Mouse (Mus musculus): Measurements from ENCODE around the gene Slc17a2.
A peak's percentile ranks its signal among the peaks of the same experiment; 100 is the strongest.
"Not testable (repeated sequence)": the region's sequence is repeated elsewhere in the genome, so short reads cannot be mapped to it uniquely, and the experiment has no call there.

Gene Slc17a2

DNA sequence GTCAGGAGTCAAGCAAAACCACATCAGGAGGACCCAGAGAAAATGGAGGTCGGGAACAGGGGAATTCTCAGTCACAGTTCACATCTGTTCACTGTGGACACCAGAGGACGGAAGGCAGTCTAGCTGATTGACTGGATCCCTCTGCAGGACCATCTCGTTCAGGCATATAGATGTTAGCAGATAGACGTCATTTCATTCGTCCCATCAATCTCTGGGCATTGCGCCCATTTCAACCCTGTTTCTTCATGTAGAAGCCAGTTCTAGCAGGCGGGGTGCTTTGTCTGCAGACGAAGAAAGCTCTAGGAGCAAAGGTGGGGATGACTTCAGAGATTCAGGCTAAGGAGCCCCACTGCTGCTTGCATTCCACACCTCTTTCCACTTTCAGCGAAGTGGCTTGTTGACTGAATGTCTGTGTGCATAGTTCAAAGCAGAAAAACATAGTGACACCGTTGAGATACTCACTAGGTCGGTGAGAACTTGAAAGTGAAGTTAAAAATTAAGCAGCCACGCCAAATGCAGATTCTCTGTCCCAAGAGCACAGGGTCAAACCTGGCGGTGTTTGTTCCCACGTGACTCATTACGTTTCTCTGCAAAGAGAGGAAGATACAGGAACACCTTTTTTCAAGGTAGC, at the start of gene Slc17a2:
Gene Slc17a2, plus strand, starts transcription at position 572 of the 631 bp plus-strand sequence.
- no peak for DNase-seq (ENCODE audit: low spot score)

DNA sequence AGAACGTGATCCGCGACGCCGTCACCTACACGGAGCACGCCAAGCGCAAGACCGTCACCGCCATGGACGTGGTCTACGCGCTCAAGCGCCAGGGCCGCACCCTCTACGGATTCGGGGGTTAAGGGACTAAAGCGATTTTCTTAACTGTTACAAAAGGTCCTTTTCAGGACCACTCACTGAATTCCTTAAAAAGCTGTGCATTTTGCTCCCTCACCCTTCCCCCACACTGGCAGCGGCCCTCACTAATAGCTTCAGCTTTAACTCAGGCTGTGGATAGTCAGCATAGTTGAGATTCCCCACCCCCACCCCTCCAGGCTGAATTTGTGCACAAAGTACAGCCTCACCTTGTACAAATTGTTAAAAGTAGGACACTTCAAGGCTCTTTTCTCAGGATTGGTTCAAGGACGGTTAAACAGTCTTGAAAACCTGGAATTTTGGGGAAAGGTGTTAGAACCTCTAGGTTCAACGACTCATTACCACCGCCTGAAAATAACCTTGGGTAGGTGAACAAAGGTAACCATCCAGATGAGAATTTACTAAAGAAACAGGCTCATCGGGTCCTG, 49.5 kb upstream of the Slc17a2 start:
- no peak for DNase-seq (ENCODE audit: low spot score)

DNA sequence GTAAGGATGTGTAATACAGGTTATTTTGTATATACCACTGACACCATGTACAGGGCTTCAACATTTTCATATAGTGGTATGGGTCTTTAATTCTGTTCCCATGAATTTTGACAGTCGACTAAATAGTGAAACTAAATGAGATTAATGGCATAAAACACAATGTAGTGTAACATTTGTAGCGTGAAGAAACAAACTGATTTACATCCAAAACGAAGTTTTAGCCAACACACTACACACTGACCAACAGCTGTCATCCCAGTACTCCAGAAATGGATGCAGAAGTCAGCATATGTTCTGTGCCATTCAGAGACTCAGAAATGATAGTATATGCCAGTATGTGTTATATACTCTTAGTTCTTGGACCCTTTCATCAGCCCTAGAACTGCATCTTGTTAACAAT, 48.9 kb upstream of the Slc17a2 start:
- DNase-seq (ENCODE audit: low spot score): no peak

DNA sequence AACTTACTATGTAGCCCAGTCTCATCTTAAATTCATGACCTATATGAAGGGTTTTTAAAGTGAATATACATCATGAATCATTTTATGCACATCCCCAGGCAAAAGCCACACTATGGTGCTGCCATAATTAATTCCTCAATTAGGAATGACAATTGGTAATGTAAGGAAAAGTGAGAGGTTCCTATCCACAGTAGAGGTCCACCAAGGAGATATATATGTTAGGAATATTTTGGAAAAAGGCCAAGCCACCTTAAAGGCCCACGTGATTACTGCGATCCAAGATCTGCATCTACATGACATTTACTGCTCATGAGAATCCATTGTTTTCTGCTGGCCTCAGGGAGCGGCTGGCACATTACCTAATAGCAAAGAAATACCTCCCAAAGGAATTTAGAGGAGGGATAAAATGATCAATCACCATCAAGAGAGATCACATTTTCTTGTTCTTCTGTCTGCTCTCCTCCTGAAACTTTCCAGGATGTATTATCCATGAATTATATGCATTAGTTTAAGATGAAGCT, 47.5 kb upstream of the Slc17a2 start:
- no peak for DNase-seq (ENCODE audit: low spot score)

DNA sequence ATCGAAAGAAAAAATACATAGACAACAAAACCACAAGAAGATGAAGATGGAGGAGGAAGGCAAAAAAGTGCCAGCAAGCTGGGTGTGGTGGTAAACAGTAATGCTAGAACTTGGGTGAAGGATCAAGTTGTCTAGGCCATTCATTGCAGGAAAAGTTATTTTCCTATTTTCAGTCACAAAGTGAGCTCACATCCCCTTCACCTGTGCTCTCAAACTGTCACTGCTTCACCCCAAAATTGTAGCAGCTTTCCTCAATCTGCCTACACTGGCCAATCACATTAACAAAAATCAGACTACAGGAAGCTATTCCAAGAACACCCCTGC, 46.9 kb upstream of the Slc17a2 start:
- no peak for DNase-seq (ENCODE audit: low spot score)

DNA sequence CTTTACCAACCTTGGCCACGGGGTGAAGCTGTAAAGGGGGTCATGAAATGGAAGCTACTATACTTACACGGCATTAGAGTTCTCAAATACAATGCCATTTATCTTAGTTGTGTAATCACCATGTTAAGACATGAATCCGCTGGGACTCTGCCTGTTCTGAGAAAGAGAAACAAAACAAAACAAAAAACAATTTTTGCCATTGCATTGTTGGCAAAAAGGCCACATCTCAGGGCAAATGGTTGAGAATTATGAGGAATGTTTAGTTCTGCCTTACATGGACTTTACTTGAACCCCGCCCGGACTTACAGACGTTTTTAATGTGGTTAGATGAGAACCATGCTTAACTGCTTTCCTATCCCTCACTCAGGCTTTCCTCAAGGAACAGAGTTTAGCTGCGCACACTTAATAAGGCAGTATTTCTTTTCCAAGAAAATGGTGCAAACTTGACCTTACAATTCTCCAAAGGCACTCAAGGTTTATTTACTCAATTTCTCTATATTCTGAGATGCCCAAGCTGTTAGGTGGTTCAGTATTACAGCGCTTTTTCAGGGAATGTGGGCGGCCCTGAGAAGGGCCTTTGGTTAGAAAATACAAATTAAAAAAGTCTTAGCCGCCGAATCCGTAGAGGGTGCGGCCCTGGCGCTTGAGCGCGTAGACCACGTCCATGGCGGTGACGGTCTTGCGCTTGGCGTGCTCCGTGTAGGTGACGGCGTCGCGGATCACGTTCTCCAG, 46.4 kb upstream of the Slc17a2 start:
- no peak for DNase-seq (ENCODE audit: low spot score)

DNA sequence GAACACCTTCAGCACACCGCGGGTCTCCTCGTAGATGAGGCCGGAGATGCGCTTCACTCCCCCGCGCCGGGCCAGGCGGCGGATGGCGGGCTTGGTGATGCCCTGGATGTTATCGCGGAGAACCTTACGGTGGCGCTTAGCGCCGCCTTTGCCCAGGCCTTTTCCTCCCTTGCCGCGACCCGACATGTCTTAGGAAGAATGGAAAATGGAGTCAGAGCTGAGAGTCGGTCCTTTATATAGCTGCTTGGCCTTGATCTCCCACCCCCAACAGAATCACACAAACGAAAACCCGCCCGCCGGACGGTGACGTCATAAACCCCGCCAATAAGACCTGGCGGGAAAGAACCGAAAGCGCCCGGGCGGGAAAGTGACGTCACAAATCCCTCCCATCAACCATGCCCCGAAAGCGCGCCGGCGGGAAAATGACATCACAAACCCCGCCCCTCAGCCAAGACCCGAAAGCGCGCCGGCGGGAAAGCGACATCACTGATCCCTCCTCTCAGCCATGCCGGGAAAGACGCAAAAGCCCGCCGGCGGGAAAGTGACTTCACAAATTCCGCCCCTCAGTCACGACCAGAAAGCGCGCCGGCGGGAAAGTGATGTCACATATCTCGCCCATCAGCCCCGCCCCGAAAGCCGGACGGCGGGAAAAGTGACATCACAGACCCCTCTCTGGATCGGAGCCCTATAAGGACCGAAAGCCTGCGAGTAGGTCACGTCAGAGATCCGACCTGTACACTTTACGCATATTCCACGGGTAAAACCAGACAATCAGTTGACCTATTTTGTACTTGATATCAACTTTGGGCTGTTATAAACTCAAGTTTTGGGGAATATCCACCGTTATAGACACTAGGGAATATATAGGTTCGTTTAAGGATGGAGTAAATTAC, 45.6 kb upstream of the Slc17a2 start, which contains the start of gene Hist1h4a:
Gene Hist1h4a, minus strand, starts transcription at position 259 of the 893 bp plus-strand sequence.
- DNase-seq (ENCODE audit: low spot score): peak; percentile 99

DNA sequence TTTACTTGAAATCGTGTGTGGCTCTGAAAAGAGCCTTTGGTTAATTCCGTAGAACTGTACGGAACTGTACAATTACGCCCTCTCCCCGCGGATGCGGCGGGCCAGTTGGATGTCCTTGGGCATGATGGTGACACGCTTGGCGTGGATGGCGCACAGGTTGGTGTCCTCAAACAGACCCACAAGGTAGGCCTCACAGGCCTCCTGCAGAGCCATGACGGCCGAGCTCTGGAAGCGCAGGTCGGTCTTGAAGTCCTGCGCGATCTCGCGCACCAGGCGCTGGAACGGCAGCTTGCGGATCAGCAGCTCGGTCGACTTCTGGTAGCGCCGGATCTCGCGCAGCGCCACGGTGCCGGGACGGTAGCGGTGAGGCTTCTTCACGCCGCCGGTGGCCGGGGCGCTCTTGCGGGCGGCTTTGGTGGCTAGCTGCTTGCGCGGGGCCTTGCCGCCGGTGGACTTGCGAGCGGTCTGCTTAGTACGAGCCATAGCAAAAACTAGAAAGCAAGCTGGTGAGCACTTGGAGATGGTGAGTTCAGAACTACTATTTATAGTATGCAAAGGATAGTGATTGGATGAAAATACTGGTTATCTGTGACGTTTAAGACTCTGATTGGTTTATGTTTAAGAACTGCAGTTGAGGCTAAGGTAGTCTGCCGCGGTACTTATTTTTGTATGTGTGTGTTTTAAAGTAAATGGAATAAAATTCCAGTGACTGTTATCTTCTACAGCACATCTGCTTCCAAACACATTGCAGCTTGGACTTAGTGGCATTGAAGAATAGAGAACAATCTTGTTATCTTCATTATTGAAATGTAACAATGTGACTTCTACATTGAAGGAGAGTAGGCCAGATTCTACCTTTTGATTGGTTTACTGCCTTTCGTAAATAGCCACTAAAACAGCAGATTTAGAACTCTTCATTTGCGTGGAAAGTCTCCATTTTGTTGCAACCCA, 44.6 kb upstream of the Slc17a2 start, which contains the start of gene Hist1h3a:
Gene Hist1h3a, minus strand, starts transcription at position 516 of the 951 bp plus-strand sequence.
- not testable (repeated sequence) for DNase-seq (ENCODE audit: low spot score)

DNA sequence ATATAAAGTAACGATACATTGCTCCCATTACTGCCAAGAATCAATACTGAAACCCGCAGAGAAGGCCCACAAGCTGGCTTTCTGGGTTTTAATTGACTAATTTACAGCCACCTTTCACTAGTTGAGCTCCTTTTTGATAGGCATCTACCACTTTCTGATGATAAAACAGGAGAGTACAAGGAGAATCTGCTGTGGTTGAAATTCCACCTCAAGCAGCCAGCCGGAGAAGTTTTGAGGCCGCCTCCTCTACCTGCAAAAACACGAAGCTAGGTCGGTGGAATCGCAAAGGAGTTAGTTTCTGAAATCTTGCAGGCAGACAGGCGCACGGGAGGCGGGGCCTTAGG, 43.6 kb upstream of the Slc17a2 start:
- DNase-seq (ENCODE audit: low spot score): peak; percentile 89

DNA sequence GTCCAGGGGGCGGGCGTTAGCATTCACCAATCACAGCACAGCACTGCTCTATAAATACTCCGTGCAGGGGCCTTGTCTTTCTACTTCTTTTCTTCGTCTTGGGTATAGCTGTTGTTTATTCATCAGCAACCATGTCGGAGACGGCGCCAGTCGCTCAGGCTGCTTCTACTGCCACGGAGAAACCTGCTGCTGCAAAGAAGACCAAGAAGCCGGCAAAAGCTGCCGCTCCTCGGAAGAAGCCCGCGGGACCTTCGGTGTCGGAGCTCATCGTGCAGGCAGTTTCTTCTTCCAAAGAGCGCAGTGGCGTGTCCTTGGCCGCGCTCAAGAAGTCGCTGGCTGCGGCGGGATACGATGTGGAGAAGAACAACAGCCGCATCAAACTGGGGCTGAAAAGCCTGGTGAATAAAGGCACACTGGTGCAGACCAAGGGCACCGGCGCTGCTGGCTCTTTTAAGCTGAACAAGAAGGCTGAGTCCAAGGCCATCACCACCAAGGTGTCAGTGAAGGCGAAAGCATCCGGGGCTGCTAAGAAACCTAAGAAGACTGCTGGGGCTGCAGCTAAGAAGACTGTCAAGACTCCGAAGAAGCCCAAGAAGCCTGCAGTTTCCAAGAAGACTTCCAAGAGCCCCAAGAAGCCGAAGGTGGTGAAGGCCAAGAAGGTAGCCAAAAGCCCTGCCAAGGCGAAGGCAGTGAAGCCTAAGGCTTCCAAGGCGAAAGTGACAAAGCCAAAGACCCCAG, 43.0 kb upstream of the Slc17a2 start, which contains the start of gene Hist1h1a:
Gene Hist1h1a, plus strand, starts transcription at position 81 of the 738 bp plus-strand sequence.
- DNase-seq (ENCODE audit: low spot score): no peak

DNA sequence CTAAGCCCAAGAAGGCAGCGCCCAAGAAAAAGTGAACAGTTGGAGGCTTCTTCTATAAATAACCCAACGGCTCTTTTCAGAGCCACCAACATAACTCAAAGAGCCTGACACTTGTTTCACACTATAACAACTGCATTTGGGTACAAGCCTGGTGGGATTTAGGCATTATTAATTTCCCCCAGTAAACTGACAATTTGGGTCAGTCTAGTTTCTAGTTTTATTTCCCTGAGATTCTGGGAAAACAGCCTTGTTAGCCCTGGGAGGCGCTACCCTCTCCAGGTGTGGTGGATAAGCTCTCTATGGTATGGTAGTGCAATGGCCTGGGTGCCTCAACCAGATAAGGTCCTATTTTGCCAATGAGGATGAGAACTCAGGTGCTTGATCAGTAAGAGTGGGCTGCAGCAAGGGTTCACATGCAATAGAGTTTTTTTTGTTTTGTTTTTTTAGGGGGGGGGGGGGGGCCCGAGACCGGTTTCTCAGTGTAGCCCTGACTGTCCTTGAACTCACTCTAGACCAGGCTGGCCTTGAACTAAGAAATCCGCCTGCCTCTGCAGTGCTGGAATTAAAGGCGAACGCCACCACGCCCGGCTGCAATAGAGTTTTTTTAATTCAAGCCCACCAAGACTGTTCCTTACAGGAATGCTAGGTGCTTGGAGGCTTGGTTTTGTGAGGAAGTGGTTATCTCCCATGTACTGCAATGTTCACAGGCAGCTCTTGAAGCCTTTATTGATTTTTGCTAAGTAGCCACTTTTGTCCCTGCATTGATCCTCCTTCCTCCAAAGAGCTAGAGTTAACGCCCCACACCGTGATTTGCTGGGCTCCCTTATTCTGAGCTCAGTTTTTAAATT, 42.2 kb upstream of the Slc17a2 start:
- no peak for DNase-seq (ENCODE audit: low spot score)

DNA sequence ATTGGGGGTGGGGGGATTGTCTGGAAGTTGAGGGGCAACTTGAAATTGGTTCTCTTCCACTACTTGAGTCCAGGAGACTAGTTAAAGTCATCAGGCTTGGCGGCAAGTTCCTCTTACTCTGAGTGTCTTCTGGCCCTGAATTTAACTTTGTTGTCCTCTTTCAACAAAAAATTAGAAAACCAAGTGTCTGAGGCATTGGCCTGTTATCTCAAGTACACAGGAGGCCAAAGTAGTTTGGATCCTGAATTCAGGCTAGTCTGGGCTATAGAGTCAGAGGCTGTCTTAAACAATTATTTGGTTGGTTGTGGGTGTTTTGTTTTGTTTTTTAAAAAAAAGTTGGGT, 41.6 kb upstream of the Slc17a2 start:
- DNase-seq (ENCODE audit: low spot score): no peak

DNA sequence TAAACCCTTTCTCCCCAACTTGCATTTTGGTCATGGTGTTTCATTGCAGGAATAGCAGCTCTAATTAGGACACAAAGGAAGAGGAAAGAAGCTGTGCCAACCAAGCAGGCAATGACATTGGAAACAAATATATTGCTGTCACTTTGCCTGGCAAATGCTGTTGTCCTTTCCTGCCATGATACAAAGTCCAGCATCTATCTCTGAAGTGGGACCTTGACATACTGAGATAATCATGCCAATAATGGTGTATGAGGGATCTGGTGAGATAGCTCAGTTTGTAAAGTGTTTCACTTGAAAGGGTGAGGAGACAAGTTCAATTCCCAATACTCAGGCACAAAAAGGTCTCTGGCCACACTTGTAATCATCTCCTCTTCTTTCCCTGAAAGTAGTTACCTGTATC, 40.0 kb upstream of the Slc17a2 start:
- DNase-seq (ENCODE audit: low spot score): no peak

DNA sequence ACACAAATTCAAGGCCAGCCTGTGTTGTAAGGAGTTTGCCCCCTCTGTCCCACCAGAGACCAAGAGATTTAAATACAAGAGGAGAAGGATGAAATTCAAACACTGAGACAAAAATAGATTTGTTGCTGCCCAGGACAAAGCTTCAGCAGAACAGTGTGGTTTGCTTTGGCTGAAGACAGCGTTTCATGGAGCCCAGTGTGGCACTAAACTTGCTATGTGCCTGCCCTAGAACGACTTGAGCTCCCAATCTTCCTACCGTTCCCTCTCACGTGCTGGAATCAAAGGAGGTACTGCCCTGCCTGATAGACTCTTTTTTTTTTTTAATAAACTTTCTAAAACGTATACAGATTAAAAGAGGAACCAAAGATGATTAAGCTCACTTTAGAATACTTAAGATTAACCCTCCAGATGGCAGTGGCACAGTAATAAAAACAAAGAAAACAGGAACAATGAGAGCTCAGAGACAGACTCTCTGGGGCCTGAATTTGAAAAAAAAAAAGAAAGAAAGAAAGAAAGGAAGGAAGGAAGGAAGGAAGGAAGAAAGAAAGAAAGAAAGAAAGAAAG, 37.9 kb upstream of the Slc17a2 start:
- DNase-seq (ENCODE audit: low spot score): no peak

DNA sequence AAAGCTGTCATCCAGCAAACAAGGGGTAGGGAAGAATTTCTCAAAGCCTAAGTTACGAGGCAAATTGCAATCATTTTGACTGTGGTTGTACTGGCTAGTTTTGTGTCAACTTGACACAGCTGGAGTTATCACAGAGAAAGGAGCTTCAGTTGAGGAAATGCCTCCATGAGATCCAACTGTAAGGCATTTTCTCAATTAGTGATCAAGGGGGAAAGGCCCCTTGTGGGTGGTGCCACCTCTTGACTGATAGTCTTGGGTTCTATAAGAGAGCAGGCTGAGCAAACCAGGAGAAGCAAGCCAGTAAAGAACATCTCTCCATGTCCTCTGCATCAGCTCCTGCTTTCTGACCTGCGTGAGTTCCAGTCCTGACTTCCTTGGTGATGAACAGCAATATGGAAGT, 37.2 kb upstream of the Slc17a2 start, which contains the start of gene Trim38:
Gene Trim38, plus strand, starts transcription at position 301 of the 400 bp plus-strand sequence.
- not testable (repeated sequence) for DNase-seq (ENCODE audit: low spot score)

DNA sequence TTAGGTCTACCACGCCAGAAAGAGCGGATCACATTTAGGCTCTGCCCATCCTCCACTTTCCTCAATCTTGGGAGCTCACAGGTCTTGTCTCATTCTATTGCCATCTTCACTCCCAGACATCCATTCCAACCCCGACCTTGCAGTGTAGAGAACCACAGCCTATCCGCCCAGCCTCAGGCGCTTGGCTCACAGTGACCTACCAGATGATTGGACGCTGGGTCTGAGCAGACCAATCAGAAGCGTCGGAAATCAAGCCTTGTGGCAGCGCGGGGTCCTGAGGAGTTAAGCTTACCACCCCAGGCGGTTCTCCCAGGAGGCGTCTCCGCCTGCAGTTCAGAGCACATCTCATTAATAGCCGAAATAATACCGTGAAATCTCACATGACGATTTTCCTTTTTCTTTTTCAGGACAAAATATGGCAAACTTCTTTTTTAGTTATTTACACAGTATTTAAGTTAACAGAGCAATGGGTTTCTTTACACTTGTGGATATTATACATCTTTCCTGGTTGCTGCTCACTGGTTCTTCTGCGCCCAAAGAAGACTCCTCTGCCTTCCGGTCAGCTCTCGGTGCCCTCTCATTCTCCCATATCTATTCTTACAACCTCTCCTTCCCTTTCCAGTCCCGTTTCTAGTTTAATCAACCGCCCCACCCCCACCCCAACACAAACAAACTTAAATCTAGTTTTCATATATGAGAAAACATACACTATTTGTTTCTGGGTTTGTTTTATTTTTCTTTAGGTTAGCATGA, 34.1 kb upstream of the Slc17a2 start:
- DNase-seq (ENCODE audit: low spot score): peak; percentile 48

DNA sequence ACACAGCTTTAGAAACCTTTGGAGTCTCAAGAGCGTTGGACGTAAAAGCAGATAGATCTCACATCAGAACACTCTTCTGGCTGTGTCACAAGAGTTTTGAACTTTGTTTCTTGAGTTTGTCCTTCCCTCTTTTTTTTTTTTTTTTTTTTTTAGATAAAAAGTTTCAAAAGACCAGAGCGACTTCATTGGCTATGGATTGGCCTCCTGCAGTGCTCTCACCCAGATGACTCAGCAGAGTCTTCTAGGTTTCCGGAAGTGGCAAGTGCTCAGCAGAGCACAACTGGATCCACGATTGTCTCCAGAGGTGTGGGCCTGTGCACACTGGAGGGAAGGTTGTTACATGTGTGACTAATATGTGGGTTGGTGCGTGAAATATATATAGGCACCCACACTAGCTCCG, 28.5 kb upstream of the Slc17a2 start:
- DNase-seq (ENCODE audit: low spot score): no peak

DNA sequence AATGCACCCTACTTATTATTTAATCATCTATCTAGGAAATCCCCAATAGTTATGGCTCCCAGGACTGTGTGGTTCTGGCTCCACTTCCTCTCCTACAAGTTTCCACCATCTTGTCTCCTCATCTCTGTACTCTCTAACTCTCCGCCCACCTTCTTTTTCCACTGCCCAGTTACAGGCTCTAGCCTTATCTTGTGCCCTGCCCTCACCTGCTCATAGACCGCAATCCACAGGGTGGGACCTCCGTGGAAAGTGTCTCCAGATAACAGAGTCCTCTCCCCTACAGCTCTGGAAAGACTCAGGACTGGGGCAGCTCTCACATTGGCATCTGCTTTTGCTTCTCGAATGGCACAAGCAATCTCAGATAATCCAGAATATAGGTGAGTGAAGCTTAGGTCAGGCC, 27.8 kb upstream of the Slc17a2 start:
- DNase-seq (ENCODE audit: low spot score): no peak
